ENCODE assay signal across 8 mouse cellular contexts in genomic region chr8:107435421-107435961, GRCm38 (mm10). TPM values are rescaled to one million over a fixed set of nuclear protein-coding genes. Genes with fewer than 3 reads are reported as not detected.
DNase-seq lines count a peak whose midpoint lies in the region; ATAC-seq and TF ChIP-seq lines count a peak whose summit lies in the region.

No protein-coding gene starts in this region.

- no peaks in the 10 kb centered on the region for H3K9me3 ChIP-seq in kidney, embryonic 16.5 days (ENCODE audit: low read length)
- H3K9me3 ChIP-seq in intestine, embryonic 16.5 days (ENCODE audit: control insufficient read depth, low read length) = no peaks in the 10 kb centered on the region

- H3K27ac ChIP-seq in kidney, embryonic 16.5 days (ENCODE audit: low read length) = peak overlapping the region; percentile 91
- H3K27ac ChIP-seq in brown adipose tissue, adult 24 weeks (replicated peaks; ENCODE audit: low read depth, low read length) = no peak overlapping the region
- peak overlapping the region; percentile 95; the same call in 1 of the 2 replicates for H3K27ac ChIP-seq in intestine, embryonic 16.5 days (ENCODE audit: low read length)

- H3K4me2 ChIP-seq in kidney, embryonic 16.5 days (replicated peaks; ENCODE audit: low read depth, low read length) = peak overlapping the region; percentile 68
- H3K4me2 ChIP-seq in intestine, embryonic 16.5 days (ENCODE audit: low read depth, low read length) = peak overlapping the region; percentile 70
- H3K4me2 ChIP-seq in myocyte (ENCODE audit: low read depth) = peak overlapping the region; percentile 100

- peaks cover 6% of the 10 kb centered on the region for H3K79me2 ChIP-seq in myocyte (ENCODE audit: control insufficient read depth, insufficient read depth)

- intact Hi-C loops in gastrocnemius, postnatal 14 days (cut with DNase I; ENCODE audit: low total_unique reads) = loop anchor here (10.0 kb wide), 1 partner anchor 331 kb away; no protein-coding TSS in a partner anchor

- no peak for TF ChIP-seq POLR2A in myocyte (IDR thresholded peaks at IDR 0.05; ENCODE audit: insufficient read length, low read depth)

- peak overlapping the region; percentile 87 for H3K4me3 ChIP-seq in kidney, embryonic 16.5 days (ENCODE audit: low read length)
- peak overlapping the region; percentile 96 for H3K4me3 ChIP-seq in brown adipose tissue, adult 24 weeks (ENCODE audit: insufficient read depth, low read depth, low read length)
- H3K4me3 ChIP-seq in intestine, embryonic 16.5 days (ENCODE audit: low read length) = peak overlapping the region; percentile 92
- H3K4me3 ChIP-seq in myocyte = peak overlapping the region; percentile 65

- no peaks in the 10 kb centered on the region for H3K27me3 ChIP-seq in kidney, embryonic 16.5 days (ENCODE audit: insufficient read depth, low read length)
- no peaks in the 10 kb centered on the region for H3K27me3 ChIP-seq in intestine, embryonic 16.5 days (replicated peaks; ENCODE audit: control insufficient read depth, insufficient read depth, low read length)
- no peaks in the 10 kb centered on the region for H3K27me3 ChIP-seq in myocyte (ENCODE audit: control insufficient read depth, insufficient read depth, insufficient read length)

- no peaks in the 10 kb centered on the region for H3K36me3 ChIP-seq in kidney, embryonic 16.5 days (ENCODE audit: insufficient read depth, low read length)
- no peaks in the 10 kb centered on the region for H3K36me3 ChIP-seq in intestine, embryonic 16.5 days (ENCODE audit: control insufficient read depth, insufficient read depth, low read length)
- no peaks in the 10 kb centered on the region for H3K36me3 ChIP-seq in myocyte (ENCODE audit: control insufficient read depth, insufficient read depth)

- peak overlapping the region; percentile 90 for H3K9ac ChIP-seq in kidney, embryonic 16.5 days (replicated peaks; ENCODE audit: low read length)
- peak overlapping the region; percentile 94 for H3K9ac ChIP-seq in intestine, embryonic 16.5 days (ENCODE audit: low read depth, low read length)

- 0 out of 2 replicates have a peak, but pooled peaks have one; percentile 0 for ATAC-seq in kidney, embryonic 16.5 days (ENCODE audit: low FRiP score, low TSS enrichment)
- ATAC-seq in intestine, embryonic 16.5 days = peak; percentile 2; the same call in 1 of the 2 replicates

- peak overlapping the region; percentile 52 for H3ac ChIP-seq in myocyte (ENCODE audit: control insufficient read depth, insufficient read length)

- peaks cover 18% of the 10 kb centered on the region; the same call in 1 of the 2 replicates for H3K4me1 ChIP-seq in kidney, embryonic 16.5 days (ENCODE audit: insufficient read depth, low read length)
- H3K4me1 ChIP-seq in brown adipose tissue, adult 24 weeks (ENCODE audit: control insufficient read depth, insufficient read depth, insufficient read length, low read length) = peaks cover 5% of the 10 kb centered on the region; the same call in 1 of the 2 replicates
- peaks cover 7% of the 10 kb centered on the region for H3K4me1 ChIP-seq in intestine, embryonic 16.5 days (ENCODE audit: control insufficient read depth, insufficient read depth, low read length)

- 32% methylated on average over 11 of the region's 11 CpGs for WGBS in kidney, embryonic 16.5 days
- 25% methylated on average over 11 of the region's 11 CpGs for WGBS in intestine, embryonic 16.5 days

- no peak for DNase-seq in kidney, adult 11 months
- no peak for DNase-seq in gastrocnemius, postnatal 14 days
- DNase-seq in right cerebral cortex, postnatal 10 days (ENCODE audit: low spot score in 2 of 2) = no peak
- DNase-seq in gastrocnemius, postnatal 25 days = no peak

TF ChIP-seq in myocyte, 11 proteins besides CTCF, POLR2A, EP300 and RAD21:
- TF ChIP-seq USF1 (IDR thresholded peaks at IDR 0.05; ENCODE audit: low read depth) (no peak), MYOG (IDR thresholded peaks at IDR 0.05; ENCODE audit: control insufficient read depth in 1 of 3, insufficient read depth in 1 of 3, insufficient read length in 2 of 3, low read depth in 2 of 3) (no peak), E2F4 (IDR thresholded peaks at IDR 0.05; ENCODE audit: insufficient read depth) (no peak), TCF12 (IDR thresholded peaks at IDR 0.05; ENCODE audit: insufficient read depth, poor library complexity, severe bottlenecking) (no peak), MAX (IDR thresholded peaks at IDR 0.05; ENCODE audit: low read depth) (no peak), CEBPB (IDR thresholded peaks at IDR 0.05; ENCODE audit: insufficient read depth, poor library complexity, severe bottlenecking) (no peak), TCF3 (IDR thresholded peaks at IDR 0.05; ENCODE audit: insufficient read length, low read depth) (no peak), MYOD1 (IDR thresholded peaks at IDR 0.05; ENCODE audit: control insufficient read depth in 1 of 3, insufficient read length in 2 of 3, low read depth in 2 of 3) (no peak), SRF (IDR thresholded peaks at IDR 0.05; ENCODE audit: control insufficient read depth, insufficient read length, low read depth) (no peak), REST (IDR thresholded peaks at IDR 0.05; ENCODE audit: insufficient read depth, insufficient read length) (no peak), POLR2AphosphoS2 (IDR thresholded peaks at IDR 0.05; ENCODE audit: insufficient read length, low read depth) (no peak)
TF ChIP-seq in myocyte: peak in this region for 0.

RNA-seq across cellular contexts. Expression of gene Wwp2, which starts 0.7 kb away (rescaled TPM):
- 44.8 and 50.0 TPM in 2 replicates for polyA plus RNA-seq in kidney, embryonic 16.5 days (2015; fragmentation: Nextera tagmentation; extraction: Ambion mirVana)
- 6.1 and 7.9 TPM in 2 replicates for polyA plus RNA-seq in brown adipose tissue, adult 24 weeks (2012; ENCODE audit: insufficient read depth, insufficient read length, missing spikeins)
- 41.6 and 42.0 TPM in 2 replicates for polyA plus RNA-seq in intestine, embryonic 16.5 days (2015; fragmentation: Nextera tagmentation; extraction: Ambion mirVana)
- 59.8 TPM for polyA plus RNA-seq in myocyte (2012; fragmentation: generic; extraction: Trizol)
- total RNA-seq in gastrocnemius, postnatal 14 days (2021) = 10 to 100 TPM; 13.1 to 13.9 TPM
- 10 to 100 TPM; 13.0 to 16.2 TPM for total RNA-seq in gastrocnemius, postnatal 25 days (2021)

RNA-seq across cellular contexts. Expression of gene Nob1, which starts 10.6 kb away (rescaled TPM):
- polyA plus RNA-seq in kidney, embryonic 16.5 days (2015; fragmentation: Nextera tagmentation; extraction: Ambion mirVana) = 88.5 and 88.7 TPM in 2 replicates
- 11.1 and 13.4 TPM in 2 replicates for polyA plus RNA-seq in brown adipose tissue, adult 24 weeks (2012; ENCODE audit: insufficient read depth, insufficient read length, missing spikeins)
- 68.2 and 73.5 TPM in 2 replicates for polyA plus RNA-seq in intestine, embryonic 16.5 days (2015; fragmentation: Nextera tagmentation; extraction: Ambion mirVana)
- polyA plus RNA-seq in myocyte (2012; fragmentation: generic; extraction: Trizol) = 61.4 TPM
- 10 to 100 TPM; 17.4 to 18.6 TPM for total RNA-seq in gastrocnemius, postnatal 14 days (2021)
- total RNA-seq in gastrocnemius, postnatal 25 days (2021) = 10 to 100 TPM; 14.6 to 19.2 TPM

RNA-seq across cellular contexts. Expression of gene Nqo1, which starts 32.5 kb away (rescaled TPM):
- 11.1 and 12.6 TPM in 2 replicates for polyA plus RNA-seq in kidney, embryonic 16.5 days (2015; fragmentation: Nextera tagmentation; extraction: Ambion mirVana)
- polyA plus RNA-seq in brown adipose tissue, adult 24 weeks (2012; ENCODE audit: insufficient read depth, insufficient read length, missing spikeins) = 2.7 and 2.9 TPM in 2 replicates
- polyA plus RNA-seq in intestine, embryonic 16.5 days (2015; fragmentation: Nextera tagmentation; extraction: Ambion mirVana) = 17.1 and 17.5 TPM in 2 replicates
- 11.6 TPM for polyA plus RNA-seq in myocyte (2012; fragmentation: generic; extraction: Trizol)
- total RNA-seq in gastrocnemius, postnatal 14 days (2021) = 1 to 10 TPM; 3.9 to 4.5 TPM
- 10 to 100 TPM in 1 of 2 experiments, 1 to 10 TPM in 1; 9.8 to 11.7 TPM for total RNA-seq in gastrocnemius, postnatal 25 days (2021)
